Mouse (Mus musculus) E14TG2a.4 (cell line): Measurements from ENCODE around the gene Adamts18.

ENCODE experiments used
- CTCF ChIP-seq: conservative IDR thresholded peaks from 2 replicates; pipeline ENCODE4 v1.5.1; 2014; ENCODE audit warnings: low read length
- POU5F1 ChIP-seq: IDR thresholded peaks from 2 replicates; pipeline ENCODE4 v1.6.1; 2014; ENCODE audit warnings: low read length, borderline replicate concordance

DNA sequence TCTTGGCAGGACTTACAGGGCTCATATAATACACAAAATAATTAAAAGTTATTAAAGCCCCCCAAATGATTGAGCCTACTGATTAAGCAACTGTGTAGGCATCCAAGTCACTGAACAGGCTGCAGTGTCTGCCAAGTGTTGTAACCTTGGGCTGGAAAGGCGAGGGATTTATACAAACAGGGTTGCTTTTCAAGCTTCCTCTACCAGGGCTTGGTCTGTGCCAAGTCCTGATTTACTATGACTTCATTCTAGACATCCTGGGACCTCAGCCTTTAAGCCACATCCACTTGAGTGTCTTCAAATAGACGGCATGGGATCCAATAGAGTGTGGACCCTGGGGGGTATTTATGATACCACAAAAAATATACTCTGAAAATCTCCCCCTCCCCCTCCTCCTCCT, 173.3 kb downstream of the Adamts18 start:
- TF ChIP-seq CTCF (no peak), POU5F1 (no peak)
